Mouse (Mus musculus) colon, adult 2 months (tissue): ENCODE results near the gene Upk1b. TPM values are rescaled to one million over a fixed set of nuclear protein-coding genes. Genes with fewer than 3 reads are reported as not detected.

Source experiments
- polyA plus RNA-seq: library from polyadenylated mRNA; depleted of rRNA; stranded (reverse); fragments of >200 nt; gene quantifications from 2 replicates; pipeline ENCODE4 v1.2.3, GENCODE M21; 2012; rRNA removed

Gene Upk1b
- polyA plus RNA-seq, result 2.5 TPM in 2 replicates

DNA sequence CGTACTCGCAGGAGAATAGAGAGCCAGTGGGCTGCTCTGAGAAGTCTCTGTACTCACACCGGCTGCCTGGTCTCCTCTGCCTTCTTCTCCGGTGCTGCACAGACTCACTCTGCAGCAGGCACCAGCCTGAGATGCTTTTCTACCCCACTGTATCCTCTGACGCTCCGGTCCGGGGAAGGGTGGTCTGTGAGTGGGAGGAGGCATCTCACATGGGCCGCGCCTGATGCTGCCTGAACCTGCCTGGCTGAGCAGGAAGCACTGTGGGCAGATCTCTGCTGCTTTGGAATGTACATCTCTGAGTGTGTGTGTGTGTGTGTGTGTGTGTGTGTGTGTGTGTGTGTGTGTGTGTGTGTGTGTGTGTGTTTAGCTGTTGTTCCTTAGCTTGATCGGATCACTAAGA is at the start of gene Upk1b:
TSS of gene Upk1b (minus strand) at position 238 of the 400 bp plus-strand sequence.

DNA sequence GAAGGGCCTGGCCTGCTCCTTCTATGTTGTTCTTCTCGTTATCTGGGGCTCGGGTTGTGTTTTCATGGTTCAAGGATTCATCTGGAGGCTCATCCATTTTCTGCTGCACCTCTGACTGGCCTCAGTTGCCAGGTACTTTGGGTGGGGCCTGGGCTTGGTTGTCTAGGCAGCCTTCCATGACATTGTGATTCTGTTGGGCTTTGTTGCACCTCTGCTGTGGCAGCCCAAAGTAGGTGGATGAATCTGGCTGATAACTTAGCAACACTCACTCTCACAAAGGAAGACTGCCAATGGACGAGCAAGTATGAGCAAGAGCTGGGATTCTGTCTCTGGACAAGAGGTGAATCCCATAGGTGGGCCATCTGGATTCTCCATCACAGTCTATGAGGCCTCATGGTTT is 28.5 kb upstream of the Upk1b start, which contains the start of gene 4930435E12Rik:
TSS of gene 4930435E12Rik (minus strand) at position 101 of the 400 bp plus-strand sequence.

DNA sequence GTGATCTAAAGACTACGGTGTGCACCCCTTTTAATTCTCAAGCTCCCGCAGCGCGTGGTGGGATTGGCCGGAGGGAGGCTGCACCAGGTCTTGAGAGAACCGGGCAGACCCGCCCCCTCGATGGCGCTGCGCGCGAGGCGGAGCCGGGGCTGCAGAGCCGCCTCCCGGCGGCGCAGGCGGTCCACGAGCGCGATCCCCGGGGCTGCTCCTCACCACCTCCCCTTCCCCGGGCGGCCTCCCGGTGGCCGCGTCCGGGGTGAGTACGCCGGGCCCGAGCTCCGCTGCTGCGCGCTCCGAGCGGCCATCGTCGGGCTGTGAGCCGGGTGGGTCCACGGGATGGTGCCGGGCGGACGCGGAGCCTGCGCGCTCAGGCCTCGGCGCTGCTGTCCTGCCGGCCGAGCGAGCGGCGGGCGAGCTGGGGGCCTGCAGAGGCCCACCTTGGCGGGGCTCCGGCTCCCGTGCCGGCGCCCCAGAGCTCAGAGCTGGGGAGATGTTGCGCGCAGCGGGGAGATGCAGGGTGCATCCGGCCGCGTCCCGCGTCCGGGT is 57.9 kb downstream of the Upk1b start, which contains the start of gene B4galt4:
TSS of gene B4galt4 (plus strand) at position 152 of the 546 bp plus-strand sequence.

Other genes starting within 250 kb of the Upk1b start
- gene Tmem39a, start 241.6 kb downstream of the Upk1b start, polyA plus RNA-seq, result 51.5 and 60.9 TPM in 2 replicates
- gene Arhgap31, start 87.1 kb downstream of the Upk1b start, polyA plus RNA-seq, result 2.7 and 3.6 TPM in 2 replicates
- 17.4 and 23.6 TPM in 2 replicates for gene B4galt4, start 58.1 kb downstream of the Upk1b start, polyA plus RNA-seq
- gene 4930435E12Rik, start 28.4 kb upstream of the Upk1b start, polyA plus RNA-seq, result not detected in 2 replicates
- gene Igsf11, start 92.3 kb upstream of the Upk1b start, polyA plus RNA-seq, result 0.73 and 0.95 TPM in 2 replicates